Mouse (Mus musculus): ENCODE measurements at regions not wholly inside any gene's neighbourhood (a gene's known extent, or its start where the extent isn't known, plus 50 kb on each side); places are given as distances from the start of the nearest gene placed in this dataset.

- TF ChIP-seq ZNF384 (IDR thresholded peaks at IDR 0.05; ENCODE audit: low read depth, low read length) (no peak), HCFC1 (IDR thresholded peaks at IDR 0.05; ENCODE audit: borderline replicate concordance, insufficient read depth, low read length) (no peak)
These were observed 75.0 kb downstream of the Dyrk2 start for GRCm38 (mm10) chr10:118795061-118795407.

All from ES-E14 (cell line).